Mouse (Mus musculus): ENCODE results near the gene Saa1.

Saa1 gene

GRCm38 (mm10) chr7:46718591-46719270 lies 24.0 kb downstream of the Saa1 start:
- no peak for DNase-seq (ENCODE audit: low read depth)

DNA sequence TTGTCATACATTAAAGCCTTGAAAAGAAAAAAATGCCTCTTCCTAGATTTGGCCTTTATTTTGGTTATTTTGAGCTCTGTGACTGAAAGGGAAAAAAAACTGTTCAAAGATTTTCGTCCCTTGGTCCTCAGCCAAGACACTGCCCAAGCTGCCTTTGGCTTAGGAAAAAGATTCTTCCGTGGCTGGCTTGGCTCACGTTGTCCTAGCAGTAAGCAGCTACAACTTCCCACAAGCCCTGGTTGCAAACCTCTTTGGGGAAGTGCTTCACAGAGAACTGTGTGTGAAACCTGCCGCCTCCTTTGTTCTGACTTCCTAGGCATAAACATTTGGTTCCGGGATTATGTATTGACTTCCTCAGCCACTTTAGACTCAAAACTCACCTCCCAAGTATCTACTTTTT lies 25.9 kb downstream of the Saa1 start:
- DNase-seq (ENCODE audit: low read depth) = no peak

- DNase-seq (ENCODE audit: low read depth) = no peak
Measured at GRCm38 (mm10) chr7:46715600-46715999, 27.2 kb downstream of the Saa1 start, which contains the start of gene Saa3. Saa3 (minus strand) TSS chr7:46715700.

GRCm38 (mm10) chr7:46714518-46714917 lies 28.3 kb downstream of the Saa1 start:
- DNase-seq (ENCODE audit: low read depth) = peak; percentile 61

GRCm38 (mm10) chr7:46712250-46712649 lies 30.5 kb downstream of the Saa1 start:
- DNase-seq (ENCODE audit: low read depth) = no peak

DNA sequence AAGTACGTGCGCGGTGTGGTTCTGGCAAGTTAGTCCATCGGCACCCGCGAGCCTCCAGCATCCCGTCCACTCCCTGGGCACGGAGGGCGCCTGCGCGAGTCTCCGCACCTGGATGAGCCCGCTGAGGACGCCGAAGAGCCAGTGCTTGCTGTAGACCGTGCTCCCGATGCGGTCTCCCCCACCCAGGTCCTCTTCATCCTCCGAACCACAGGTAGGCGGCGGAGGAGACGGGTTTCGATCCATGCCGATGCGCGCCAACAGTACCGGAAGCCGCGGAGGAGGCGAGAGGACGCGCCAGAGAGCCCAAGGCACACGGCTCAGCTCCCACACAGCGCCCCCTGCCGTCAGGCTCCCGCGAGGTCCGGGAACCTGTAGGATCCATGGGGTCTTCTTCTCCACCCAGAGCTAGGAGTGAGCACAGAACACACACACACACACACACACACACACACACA lies 32.4 kb downstream of the Saa1 start, which contains the start of gene Saal1:
TSS of gene Saal1 (minus strand) at position 291 of the 455 bp plus-strand sequence.
- peak; percentile 84 for DNase-seq (ENCODE audit: low read depth)

- DNase-seq (ENCODE audit: low read depth) = no peak
Measured at GRCm38 (mm10) chr7:46700521-46701025, 42.2 kb downstream of the Saa1 start.

DNA sequence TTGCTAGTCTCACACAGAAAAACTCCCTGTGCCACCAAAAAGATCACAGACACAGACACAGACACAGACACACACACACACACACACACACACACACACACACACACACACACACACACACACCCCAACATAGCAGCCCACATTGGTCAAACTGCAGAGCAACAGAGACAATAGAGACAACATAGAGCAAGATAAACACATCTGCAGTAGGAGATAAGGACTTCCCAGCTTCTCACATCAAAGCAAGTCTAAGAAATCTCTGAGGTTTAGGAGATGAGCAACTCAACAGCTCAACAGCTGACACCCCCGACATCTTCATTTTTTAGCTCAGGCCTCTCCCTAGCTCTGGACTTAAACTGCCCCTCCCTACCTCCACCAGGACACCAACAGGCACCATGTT lies 46.0 kb downstream of the Saa1 start:
- peak; percentile 53 for DNase-seq (ENCODE audit: low read depth)
